Mouse (Mus musculus) gastrocnemius, postnatal 36 days (tissue): ENCODE results near the gene Plce1. TPM values are rescaled to one million over a fixed set of nuclear protein-coding genes. Genes with fewer than 3 reads are reported as not detected.
"Not testable (repeated sequence)": the region's sequence is repeated elsewhere in the genome, so short reads cannot be mapped to it uniquely, and the experiment has no call there.

Experiments
- DNase-seq, 2 experiments: peaks; one replicate each; pipeline ENCODE4 v3.0.0; 2022
- intact Hi-C: fragments of 180-260 bp; cut with DNase I; formaldehyde crosslinking; loops from one replicate; pipeline ENCODE4 v1.15.1; 2025
- total RNA-seq, 2 experiments: library from RNA; stranded (reverse); gene quantifications; 2 replicates each; pipeline ENCODE4 v1.2.3; 2021

The Plce1 gene
- total RNA-seq, 2 experiments from 2014 or later: 7.2 to 9.3 TPM

GRCm38 (mm10) chr19:38488103-38488912 lies 7.4 kb downstream of the Plce1 start:
- no peak for DNase-seq
- intact Hi-C loops: no loop called here

GRCm38 (mm10) chr19:38498233-38498632 lies 17.3 kb downstream of the Plce1 start:
- intact Hi-C loops: no loop called here
- DNase-seq: no peak

GRCm38 (mm10) chr19:38504597-38504996 lies 23.7 kb downstream of the Plce1 start:
- no peak for DNase-seq
- intact Hi-C loops: no loop called here

- intact Hi-C loops: no loop called here
- no peak for DNase-seq
Observed at GRCm38 (mm10) chr19:38506131-38506530, 25.2 kb downstream of the Plce1 start.

- intact Hi-C loops: no loop called here
- no peak for DNase-seq
Observed at GRCm38 (mm10) chr19:38507251-38507965, 26.5 kb downstream of the Plce1 start.

- DNase-seq: no peak
- intact Hi-C loops: no loop called here
Observed at GRCm38 (mm10) chr19:38507966-38508625, 27.2 kb downstream of the Plce1 start.

GRCm38 (mm10) chr19:38514417-38515184 lies 33.7 kb downstream of the Plce1 start:
- no peak for DNase-seq
- intact Hi-C loops: no loop called here

GRCm38 (mm10) chr19:38526855-38527254 lies 45.9 kb downstream of the Plce1 start:
- DNase-seq: no peak

GRCm38 (mm10) chr19:38527475-38527874 lies 46.6 kb downstream of the Plce1 start:
- no peak for DNase-seq
- intact Hi-C loops: no loop called here

More at GRCm38 (mm10) chr19:38526855-38527254, 45.9 kb downstream of the Plce1 start:
- intact Hi-C loops: no loop called here

- intact Hi-C loops: no loop called here
- DNase-seq: no peak
Observed at GRCm38 (mm10) chr19:38533230-38533629, 52.3 kb downstream of the Plce1 start.

- DNase-seq: no peak
- intact Hi-C loops: no loop called here
Observed at GRCm38 (mm10) chr19:38539338-38539737, 58.4 kb downstream of the Plce1 start.

GRCm38 (mm10) chr19:38540549-38540948 lies 59.6 kb downstream of the Plce1 start:
- no peak for DNase-seq
- intact Hi-C loops: no loop called here

GRCm38 (mm10) chr19:38549487-38550058 lies 68.7 kb downstream of the Plce1 start:
- no peak for DNase-seq
- intact Hi-C loops: no loop called here

- no peak for DNase-seq
Observed at GRCm38 (mm10) chr19:38553551-38553950, 72.6 kb downstream of the Plce1 start.

GRCm38 (mm10) chr19:38555399-38555798 lies 74.5 kb downstream of the Plce1 start:
- peak in 1 of 2 experiments; percentile 40 for DNase-seq
- intact Hi-C loops: no loop called here

More at GRCm38 (mm10) chr19:38553551-38553950, 72.6 kb downstream of the Plce1 start:
- intact Hi-C loops: no loop called here

GRCm38 (mm10) chr19:38558816-38559215 lies 77.9 kb downstream of the Plce1 start:
- no peak for DNase-seq
- intact Hi-C loops: no loop called here

- DNase-seq: not testable (repeated sequence)
- intact Hi-C loops: loop anchor here (5.0 kb wide), 2 partner anchors 150 to 210 kb away; no protein-coding TSS in a partner anchor
Observed at GRCm38 (mm10) chr19:38561887-38562286, 81.0 kb downstream of the Plce1 start.

- intact Hi-C loops: no loop called here
- DNase-seq: no peak
Observed at GRCm38 (mm10) chr19:38566156-38566555, 85.2 kb downstream of the Plce1 start.

GRCm38 (mm10) chr19:38566752-38567151 lies 85.8 kb downstream of the Plce1 start:
- DNase-seq: no peak
- intact Hi-C loops: no loop called here

- no peak for DNase-seq
- intact Hi-C loops: no loop called here
Observed at GRCm38 (mm10) chr19:38567331-38567730, 86.4 kb downstream of the Plce1 start.
